Mouse (Mus musculus) forebrain, embryonic 11.5 days (tissue): ENCODE measurements at regions not wholly inside any gene's neighbourhood (a gene's known extent, or its start where the extent isn't known, plus 50 kb on each side); places are given as distances from the start of the nearest gene placed in this dataset.

Source experiments
- ATAC-seq: fragments of 200-750 bp; cut with Nextera tagmentation; replicated peaks from 2 replicates; pipeline ENCODE4 v1.8.0; 2017; ENCODE audit warnings: moderate TSS enrichment; ENCODE audit not compliant: low FRiP score
- DNase-seq: peaks from one replicate; pipeline ENCODE4 v3.0.0-alpha.2; 2017; ENCODE audit warnings: low spot score
- H3K27ac ChIP-seq: fragments of 300-500 bp; sonication (generic); 2 replicates; pipeline ENCODE4 v1.5.1; 2014; ENCODE audit warnings: low read depth, low read length
- H3K27me3 ChIP-seq: fragments of 300-500 bp; sonication (generic); 2 replicates; pipeline ENCODE4 v1.6.1; 2014; ENCODE audit warnings: mild to moderate bottlenecking, low read length, mixed read lengths; ENCODE audit not compliant: control insufficient read depth, insufficient read depth
- H3K36me3 ChIP-seq: fragments of 300-500 bp; sonication (generic); 2 replicates; pipeline ENCODE4 v1.6.1; 2014; ENCODE audit warnings: mild to moderate bottlenecking, low read length, moderate library complexity, mixed read lengths; ENCODE audit not compliant: control insufficient read depth, insufficient read depth
- H3K4me1 ChIP-seq: fragments of 300-500 bp; sonication (generic); replicated peaks from 2 replicates; pipeline ENCODE4 v1.6.1; 2014; ENCODE audit warnings: low read length, mixed read lengths; ENCODE audit not compliant: control insufficient read depth, insufficient read depth
- H3K4me2 ChIP-seq: fragments of 300-500 bp; sonication (generic); 2 replicates; pipeline ENCODE4 v1.6.1; 2014; ENCODE audit warnings: low read depth, mild to moderate bottlenecking, low read length, moderate library complexity, mixed read lengths; ENCODE audit not compliant: severe bottlenecking
- H3K4me3 ChIP-seq: fragments of 300-500 bp; sonication (generic); 2 replicates; pipeline ENCODE4 v1.5.1; 2014; ENCODE audit warnings: low read depth, low read length
- H3K9ac ChIP-seq: fragments of 300-500 bp; sonication (generic); 2 replicates; pipeline ENCODE4 v1.6.1; 2014; ENCODE audit warnings: low read length
- H3K9me3 ChIP-seq: fragments of 300-500 bp; sonication (generic); 2 replicates; pipeline ENCODE4 v1.6.1; 2016; ENCODE audit warnings: low read length, mixed read lengths; ENCODE audit not compliant: control insufficient read depth
- WGBS: fragments of 180-500 bp; shearing (Covaris S2); extraction: QIAGEN DNeasy Blood & Tissue Kit; methylation state at CpG from one replicate; pipeline ENCODE4 v1.1.7; 2014; 5-methylcytosine and 5-hydroxymethylcytosine counted together

GRCm38 (mm10) chr11:110880971-110881370 is 86.9 kb upstream of the Kcnj16 start:
- ATAC-seq (no peak), DNase-seq (no peak)
- 90% methylated on average over 9 of the region's 9 CpGs for WGBS
- Histone ChIP-seq H3K36me3 (no peaks in the 10 kb centered on the region), H3K4me3 (no peak overlapping the region), H3K27me3 (no peaks in the 10 kb centered on the region), H3K9ac (no peak overlapping the region), H3K4me1 (no peaks in the 10 kb centered on the region), H3K27ac (no peak overlapping the region), H3K4me2 (no peak overlapping the region), H3K9me3 (no peaks in the 10 kb centered on the region)

GRCm38 (mm10) chr11:110889354-110890151 is 78.3 kb upstream of the Kcnj16 start:
- DNase-seq = no peak
- H3K4me3 ChIP-seq = no peak overlapping the region
- ATAC-seq = no peak
- H3K9ac ChIP-seq = no peak overlapping the region
- 97% methylated on average over 3 of the region's 3 CpGs for WGBS
- H3K27ac ChIP-seq = no peak overlapping the region
- H3K36me3 ChIP-seq = no peaks in the 10 kb centered on the region
- no peak overlapping the region for H3K4me2 ChIP-seq
- H3K4me1 ChIP-seq = no peaks in the 10 kb centered on the region
- no peaks in the 10 kb centered on the region for H3K27me3 ChIP-seq
- no peaks in the 10 kb centered on the region for H3K9me3 ChIP-seq

GRCm38 (mm10) chr11:110890411-110890810 is 77.4 kb upstream of the Kcnj16 start:
- H3K4me3 ChIP-seq = no peak overlapping the region
- no peaks in the 10 kb centered on the region for H3K36me3 ChIP-seq
- no peak overlapping the region for H3K27ac ChIP-seq
- H3K27me3 ChIP-seq = no peaks in the 10 kb centered on the region
- DNase-seq (no peak), ATAC-seq (no peak)
- 78% methylated on average over 3 of the region's 3 CpGs for WGBS
- no peaks in the 10 kb centered on the region for H3K9me3 ChIP-seq
- no peak overlapping the region for H3K4me2 ChIP-seq
- no peaks in the 10 kb centered on the region for H3K4me1 ChIP-seq
- no peak overlapping the region for H3K9ac ChIP-seq

GRCm38 (mm10) chr11:110902918-110903317 is 64.9 kb upstream of the Kcnj16 start:
- Histone ChIP-seq H3K4me3 (no peak overlapping the region), H3K4me1 (no peaks in the 10 kb centered on the region), H3K4me2 (no peak overlapping the region), H3K36me3 (no peaks in the 10 kb centered on the region), H3K27ac (no peak overlapping the region), H3K9me3 (no peaks in the 10 kb centered on the region), H3K9ac (no peak overlapping the region), H3K27me3 (no peaks in the 10 kb centered on the region)
- no peak for ATAC-seq
- no peak for DNase-seq
- WGBS = 86% methylated on average over 6 of the region's 6 CpGs
